Mouse (Mus musculus) lung, adult 18-20 months (tissue): Measurements from ENCODE around the gene Inpp5f.

Source experiments
- DNase-seq, 2 experiments: peaks; one replicate each; pipeline ENCODE4 v3.0.0; 2022; ENCODE audit warnings: mixed read lengths in 2 of 2

Gene Inpp5f

GRCm38 (mm10) chr7:128743898-128744297 lies 132.8 kb downstream of the Inpp5f start:
- DNase-seq, result no peak

GRCm38 (mm10) chr7:128744684-128745485 lies 133.8 kb downstream of the Inpp5f start, which contains the start of gene Sec23ip:
Gene Sec23ip (plus strand): TSS chr7:128744943.
- DNase-seq, result peak; percentile 99 to 100
